Mouse (Mus musculus) stomach, embryonic 15.5 days (tissue): ENCODE measurements at regions not wholly inside any gene's neighbourhood (a gene's known extent, or its start where the extent isn't known, plus 50 kb on each side); places are given as distances from the start of the nearest gene placed in this dataset.
A peak's percentile ranks its signal among the peaks of the same experiment; 100 is the strongest.

Experiments used
- ATAC-seq: fragments of 200-750 bp; cut with Nextera tagmentation; 2 replicates; pipeline ENCODE4 v1.8.0; 2017; ENCODE audit warnings: low read depth, moderate number of reproducible peaks, moderate TSS enrichment; ENCODE audit not compliant: insufficient read depth, low FRiP score
- H3K27ac ChIP-seq: fragments of 300-500 bp; sonication (generic); 2 replicates; pipeline ENCODE4 v1.5.1; 2015; ENCODE audit warnings: mild to moderate bottlenecking, inconsistent platforms
- H3K27me3 ChIP-seq: fragments of 300-500 bp; sonication (generic); replicated peaks from 2 replicates; pipeline ENCODE4 v1.6.1; 2015; ENCODE audit warnings: inconsistent platforms
- H3K36me3 ChIP-seq: fragments of 300-500 bp; sonication (generic); 2 replicates; pipeline ENCODE4 v1.6.1; 2015; ENCODE audit warnings: inconsistent platforms
- H3K4me1 ChIP-seq: fragments of 300-500 bp; sonication (generic); 2 replicates; pipeline ENCODE4 v1.6.1; 2015; ENCODE audit warnings: inconsistent platforms
- H3K4me2 ChIP-seq: fragments of 300-500 bp; sonication (generic); 2 replicates; pipeline ENCODE4 v1.6.1; 2015; ENCODE audit warnings: mild to moderate bottlenecking, inconsistent platforms
- H3K4me3 ChIP-seq: fragments of 300-500 bp; sonication (generic); replicated peaks from 2 replicates; pipeline ENCODE4 v1.5.1; 2015; ENCODE audit warnings: inconsistent platforms
- H3K9ac ChIP-seq: fragments of 300-500 bp; sonication (generic); 2 replicates; pipeline ENCODE4 v1.6.1; 2015; ENCODE audit warnings: inconsistent platforms
- H3K9me3 ChIP-seq: fragments of 300-500 bp; sonication (generic); 2 replicates; pipeline ENCODE4 v1.6.1; 2016; ENCODE audit warnings: inconsistent platforms
- WGBS: fragments of 180-500 bp; shearing (Covaris S2); methylation state at CpG from one replicate; pipeline ENCODE4 v1.1.7; 2015; 5-methylcytosine and 5-hydroxymethylcytosine counted together

GRCm38 (mm10) chr13:107844085-107844484 is 200.2 kb upstream of the Smim15 start:
- no peak overlapping the region for H3K9ac ChIP-seq
- no peak overlapping the region for H3K27ac ChIP-seq
- no peak overlapping the region for H3K4me2 ChIP-seq
- H3K4me1 ChIP-seq: peaks cover 24% of the 10 kb centered on the region
- no peak; the same call in 1 of the 2 replicates for ATAC-seq
- 73% methylated on average over 4 of the region's 4 CpGs for WGBS
- H3K36me3 ChIP-seq: no peaks in the 10 kb centered on the region
- H3K9me3 ChIP-seq: no peaks in the 10 kb centered on the region
- no peak overlapping the region for H3K4me3 ChIP-seq
- H3K27me3 ChIP-seq: no peaks in the 10 kb centered on the region

DNA sequence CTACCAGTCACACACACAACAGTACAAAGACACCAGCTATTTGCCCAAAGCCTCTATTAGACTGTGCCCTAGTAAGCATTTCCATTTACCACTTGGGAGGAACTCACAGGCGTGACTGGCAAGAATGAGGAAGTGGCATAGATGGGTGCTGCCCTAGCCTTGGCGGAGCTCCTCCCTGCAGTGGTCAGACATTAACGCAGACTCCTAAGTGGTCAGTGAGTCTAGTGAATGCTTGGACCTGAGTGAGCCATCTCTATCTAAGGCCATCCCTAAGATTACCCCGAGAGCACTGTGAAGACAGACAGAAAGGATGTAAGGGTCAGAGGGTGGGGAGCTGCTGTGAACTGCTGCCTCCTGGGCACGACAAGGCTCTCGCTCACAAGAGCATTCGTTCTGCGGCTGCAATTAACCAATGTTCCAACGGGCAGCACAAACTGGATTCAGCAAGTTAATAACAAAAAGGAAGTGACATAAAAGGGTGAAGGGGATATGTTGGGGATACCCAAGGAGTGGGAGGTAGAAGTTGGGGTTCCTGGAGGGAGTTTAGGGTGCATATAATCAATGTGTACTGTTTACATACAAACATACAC is 206.0 kb upstream of the Smim15 start:
- 69% methylated on average over 9 of the region's 9 CpGs for WGBS
- H3K27ac ChIP-seq: no peak overlapping the region

GRCm38 (mm10) chr13:107837206-107837952 is 206.9 kb upstream of the Smim15 start:
- 44% methylated on average over 5 of the region's 5 CpGs for WGBS
- no peak overlapping the region for H3K27ac ChIP-seq
- no peaks in the 10 kb centered on the region for H3K36me3 ChIP-seq
- H3K27me3 ChIP-seq: no peaks in the 10 kb centered on the region
- no peak overlapping the region for H3K9ac ChIP-seq
- H3K9me3 ChIP-seq: no peaks in the 10 kb centered on the region
- no peak overlapping the region for H3K4me3 ChIP-seq
- no peak for ATAC-seq
- H3K4me1 ChIP-seq: peaks cover 11% of the 10 kb centered on the region
- H3K4me2 ChIP-seq: no peak overlapping the region

More for the DNA sequence above, 206.0 kb upstream of the Smim15 start:
- Histone ChIP-seq H3K9me3 (no peaks in the 10 kb centered on the region), H3K27me3 (no peaks in the 10 kb centered on the region), H3K9ac (no peak overlapping the region), H3K36me3 (no peaks in the 10 kb centered on the region), H3K4me2 (no peak overlapping the region), H3K4me1 (peaks cover 17% of the 10 kb centered on the region), H3K4me3 (no peak overlapping the region)
- ATAC-seq: no peak

- H3K9me3 ChIP-seq: no peaks in the 10 kb centered on the region
- H3K4me1 ChIP-seq: peaks cover 15% of the 10 kb centered on the region
- H3K27me3 ChIP-seq: no peaks in the 10 kb centered on the region
- no peak overlapping the region for H3K4me2 ChIP-seq
- 57% methylated on average over 9 of the region's 9 CpGs for WGBS
- no peaks in the 10 kb centered on the region for H3K36me3 ChIP-seq
- no peak overlapping the region for H3K4me3 ChIP-seq
- ATAC-seq: no peak
- H3K27ac ChIP-seq: no peak overlapping the region
- no peak overlapping the region for H3K9ac ChIP-seq
Measured at GRCm38 (mm10) chr13:107835756-107836385, 208.4 kb upstream of the Smim15 start.

DNA sequence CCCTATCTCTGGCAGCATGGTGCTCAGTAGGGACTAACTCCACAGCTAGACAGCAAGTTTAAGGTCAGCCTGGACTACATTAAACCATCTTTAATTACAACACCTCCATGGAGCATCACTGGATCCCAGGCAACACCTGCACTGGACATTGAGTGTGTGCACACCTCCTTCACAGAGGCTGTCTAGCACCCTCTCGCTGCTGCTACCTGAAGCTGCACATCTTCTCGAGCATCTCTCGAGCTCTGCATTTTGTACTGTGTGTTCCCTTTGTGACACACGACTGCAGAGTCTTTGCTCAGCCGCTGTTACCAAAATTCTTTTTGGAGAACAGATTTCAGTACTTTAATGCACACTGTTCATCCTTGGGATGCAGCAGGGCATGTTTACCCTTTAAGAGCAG is 212.2 kb upstream of the Smim15 start:
- Histone ChIP-seq H3K4me3 (no peak overlapping the region), H3K4me1 (peaks cover 11% of the 10 kb centered on the region), H3K27ac (no peak overlapping the region), H3K27me3 (no peaks in the 10 kb centered on the region), H3K9me3 (no peaks in the 10 kb centered on the region), H3K4me2 (no peak overlapping the region), H3K9ac (no peak overlapping the region), H3K36me3 (no peaks in the 10 kb centered on the region)
- ATAC-seq: no peak
- 63% methylated on average over 5 of the region's 5 CpGs for WGBS

DNA sequence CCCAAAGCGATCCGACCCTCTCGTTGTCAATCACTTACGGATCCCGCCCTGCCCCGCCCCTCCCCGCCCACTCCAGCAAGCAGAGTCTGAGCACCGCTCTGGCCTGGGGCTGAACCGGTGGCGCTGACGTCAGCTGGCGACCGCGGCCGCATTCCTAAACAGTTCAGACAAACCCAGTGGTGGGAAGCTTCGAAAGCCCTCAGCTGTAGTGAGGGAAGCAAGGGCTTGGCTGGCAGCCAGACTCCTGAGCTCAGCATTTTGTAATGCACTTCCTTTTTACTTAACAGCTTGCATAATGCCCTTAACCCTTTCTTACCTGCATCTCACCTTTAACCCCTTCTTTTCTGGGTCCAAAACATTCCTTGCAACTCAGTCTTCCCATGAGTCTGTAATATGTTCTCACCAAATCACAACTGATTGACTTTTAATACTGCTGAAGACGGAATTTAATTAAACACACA is 213.0 kb upstream of the Smim15 start:
- Histone ChIP-seq H3K9me3 (no peaks in the 10 kb centered on the region), H3K4me3 (peak overlapping the region; percentile 32), H3K27ac (no peak overlapping the region), H3K36me3 (no peaks in the 10 kb centered on the region), H3K4me1 (peaks cover 13% of the 10 kb centered on the region), H3K4me2 (peak overlapping the region; percentile 42), H3K9ac (no peak overlapping the region), H3K27me3 (no peaks in the 10 kb centered on the region)
- 1% methylated on average over 17 of the region's 17 CpGs for WGBS
- peak; percentile 100 for ATAC-seq

DNA sequence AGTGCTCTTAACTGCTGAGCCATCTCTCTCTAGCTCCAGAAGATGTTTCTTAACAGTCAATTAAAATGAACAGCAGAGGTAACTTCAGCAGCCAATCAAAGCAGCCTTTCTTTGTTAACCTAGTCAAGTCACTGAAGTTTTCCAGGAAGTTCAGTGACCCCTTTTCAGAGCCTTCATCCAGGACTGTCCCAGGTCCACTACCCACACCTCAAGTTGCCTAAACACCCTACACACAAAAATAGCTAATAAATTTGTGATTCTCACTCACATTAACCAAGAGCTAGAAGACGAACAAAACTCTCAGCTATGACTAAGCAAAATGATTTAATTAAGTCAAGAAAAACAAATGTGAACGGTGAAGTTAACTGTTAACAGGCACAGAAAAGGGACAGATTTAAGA is 214.0 kb upstream of the Smim15 start:
- Histone ChIP-seq H3K36me3 (no peaks in the 10 kb centered on the region), H3K27me3 (no peaks in the 10 kb centered on the region), H3K4me2 (no peak overlapping the region), H3K9ac (no peak overlapping the region), H3K9me3 (no peaks in the 10 kb centered on the region), H3K4me1 (peaks cover 8% of the 10 kb centered on the region; the same call in 1 of the 2 replicates), H3K27ac (no peak overlapping the region), H3K4me3 (no peak overlapping the region)
- no peak for ATAC-seq
- 49% methylated on average over 2 of the region's 2 CpGs for WGBS

DNA sequence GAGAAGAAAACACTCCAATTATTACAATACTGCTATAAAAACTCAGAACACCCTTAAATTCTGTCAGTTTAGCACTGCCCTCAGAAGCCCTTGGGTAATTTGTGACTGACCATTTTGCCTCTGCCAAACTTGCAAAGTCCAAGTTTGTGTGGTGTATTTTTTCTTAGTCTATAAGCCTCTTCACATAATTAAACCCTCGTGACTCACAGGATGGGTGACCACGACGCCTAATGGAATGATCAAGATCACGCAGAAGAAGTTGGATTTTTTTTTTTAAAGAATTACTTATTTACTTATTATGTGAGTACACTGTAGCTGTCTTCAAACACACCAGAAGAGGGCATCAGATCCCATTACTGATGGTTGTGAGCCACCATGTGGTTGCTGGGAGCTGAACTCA is 214.4 kb upstream of the Smim15 start:
- Histone ChIP-seq H3K4me2 (no peak overlapping the region), H3K9me3 (no peaks in the 10 kb centered on the region), H3K27ac (no peak overlapping the region), H3K27me3 (no peaks in the 10 kb centered on the region), H3K4me1 (peaks cover 8% of the 10 kb centered on the region; the same call in 1 of the 2 replicates), H3K9ac (no peak overlapping the region), H3K36me3 (no peaks in the 10 kb centered on the region), H3K4me3 (no peak overlapping the region)
- 93% methylated on average over 4 of the region's 4 CpGs for WGBS
- no peak for ATAC-seq

DNA sequence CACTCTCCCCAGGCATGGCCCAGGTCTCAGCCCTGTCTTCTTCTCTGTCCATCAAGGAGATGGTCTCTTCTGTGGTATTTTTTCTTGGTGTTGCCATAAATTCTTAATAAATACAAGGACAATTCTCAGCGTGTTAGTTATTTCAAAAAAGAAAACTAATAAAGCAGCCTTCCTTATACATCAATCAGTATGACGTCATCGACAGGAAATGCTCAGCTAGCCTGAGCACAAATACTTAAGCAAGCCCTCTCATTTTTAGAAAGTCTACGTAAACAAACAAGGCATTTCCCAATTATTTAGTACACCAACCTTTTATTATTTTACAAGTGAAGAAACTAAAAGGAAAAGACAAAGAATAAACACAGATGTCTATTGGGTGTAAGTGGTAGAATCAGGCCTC is 218.6 kb upstream of the Smim15 start:
- WGBS: 76% methylated on average over 4 of the region's 4 CpGs
- Histone ChIP-seq H3K9ac (no peak overlapping the region), H3K4me2 (no peak overlapping the region), H3K27ac (no peak overlapping the region), H3K36me3 (no peaks in the 10 kb centered on the region), H3K9me3 (no peaks in the 10 kb centered on the region), H3K27me3 (no peaks in the 10 kb centered on the region), H3K4me3 (no peak overlapping the region), H3K4me1 (0 out of 2 replicates have a peak, but pooled peaks cover 7% of the 10 kb centered on the region)
- ATAC-seq: no peak

GRCm38 (mm10) chr13:107823342-107823741 is 220.9 kb upstream of the Smim15 start:
- Histone ChIP-seq H3K9me3 (no peaks in the 10 kb centered on the region), H3K4me2 (no peak overlapping the region), H3K27me3 (no peaks in the 10 kb centered on the region), H3K4me3 (no peak overlapping the region), H3K4me1 (0 out of 2 replicates have a peak, but pooled peaks cover 7% of the 10 kb centered on the region), H3K36me3 (no peaks in the 10 kb centered on the region), H3K9ac (no peak overlapping the region), H3K27ac (no peak overlapping the region)
- 46% methylated on average over 1 of the region's 1 CpGs for WGBS
- ATAC-seq: no peak

GRCm38 (mm10) chr13:107822198-107822597 is 222.0 kb upstream of the Smim15 start:
- H3K27me3 ChIP-seq: no peaks in the 10 kb centered on the region
- no peaks in the 10 kb centered on the region for H3K36me3 ChIP-seq
- H3K9me3 ChIP-seq: no peaks in the 10 kb centered on the region
- WGBS: 80% methylated on average over 2 of the region's 2 CpGs
- H3K4me2 ChIP-seq: no peak overlapping the region
- H3K4me3 ChIP-seq: no peak overlapping the region
- H3K27ac ChIP-seq: no peak overlapping the region
- 0 out of 2 replicates have a peak, but pooled peaks cover 7% of the 10 kb centered on the region for H3K4me1 ChIP-seq
- H3K9ac ChIP-seq: no peak overlapping the region
- no peak for ATAC-seq

- ATAC-seq: no peak
- 56% methylated on average over 9 of the region's 9 CpGs for WGBS
- no peak overlapping the region for H3K4me2 ChIP-seq
- no peaks in the 10 kb centered on the region for H3K9me3 ChIP-seq
- no peak overlapping the region for H3K4me3 ChIP-seq
- H3K9ac ChIP-seq: no peak overlapping the region
- peaks cover 5% of the 10 kb centered on the region; the same call in 1 of the 2 replicates for H3K4me1 ChIP-seq
- no peak overlapping the region for H3K27ac ChIP-seq
- H3K36me3 ChIP-seq: no peaks in the 10 kb centered on the region
- no peaks in the 10 kb centered on the region for H3K27me3 ChIP-seq
Measured at GRCm38 (mm10) chr13:107813562-107814161, 230.6 kb upstream of the Smim15 start.
